Mouse (Mus musculus) cerebellum, postnatal 10 days (tissue): Measurements from ENCODE around the gene Nt5c.
"Not testable (repeated sequence)": the region's sequence is repeated elsewhere in the genome, so short reads cannot be mapped to it uniquely, and the experiment has no call there.

Experiments
- DNase-seq, 2 experiments: peaks; one replicate each; pipeline ENCODE4 v3.0.0; 2021; ENCODE audit warnings: mixed read lengths in 2 of 2

Nt5c gene

GRCm38 (mm10) chr11:115491356-115492083 lies at the start of gene Nt5c:
TSS of gene Nt5c (minus strand) at chr11:115491862.
- DNase-seq, result peak; percentile 90 to 92

DNA sequence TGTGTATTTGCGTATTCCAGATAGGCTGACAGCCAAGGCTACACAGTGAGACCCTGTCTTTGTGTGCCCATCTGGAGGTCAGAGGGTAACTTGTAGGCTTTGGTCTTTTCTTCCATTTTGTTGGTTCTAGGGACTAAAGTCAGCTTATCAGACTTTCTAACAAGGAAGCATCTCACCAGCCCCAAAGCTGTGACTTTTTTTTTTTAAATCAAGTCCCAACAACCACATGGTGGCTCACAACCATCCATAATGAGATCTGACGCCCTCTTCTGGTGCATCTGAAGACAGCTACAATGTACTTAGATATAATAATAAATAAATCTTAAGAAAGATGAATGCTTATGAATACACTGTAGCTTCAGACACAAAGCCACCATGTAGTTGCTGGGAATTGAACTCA lies 46.4 kb upstream of the Nt5c start:
- DNase-seq, result no peak

DNA sequence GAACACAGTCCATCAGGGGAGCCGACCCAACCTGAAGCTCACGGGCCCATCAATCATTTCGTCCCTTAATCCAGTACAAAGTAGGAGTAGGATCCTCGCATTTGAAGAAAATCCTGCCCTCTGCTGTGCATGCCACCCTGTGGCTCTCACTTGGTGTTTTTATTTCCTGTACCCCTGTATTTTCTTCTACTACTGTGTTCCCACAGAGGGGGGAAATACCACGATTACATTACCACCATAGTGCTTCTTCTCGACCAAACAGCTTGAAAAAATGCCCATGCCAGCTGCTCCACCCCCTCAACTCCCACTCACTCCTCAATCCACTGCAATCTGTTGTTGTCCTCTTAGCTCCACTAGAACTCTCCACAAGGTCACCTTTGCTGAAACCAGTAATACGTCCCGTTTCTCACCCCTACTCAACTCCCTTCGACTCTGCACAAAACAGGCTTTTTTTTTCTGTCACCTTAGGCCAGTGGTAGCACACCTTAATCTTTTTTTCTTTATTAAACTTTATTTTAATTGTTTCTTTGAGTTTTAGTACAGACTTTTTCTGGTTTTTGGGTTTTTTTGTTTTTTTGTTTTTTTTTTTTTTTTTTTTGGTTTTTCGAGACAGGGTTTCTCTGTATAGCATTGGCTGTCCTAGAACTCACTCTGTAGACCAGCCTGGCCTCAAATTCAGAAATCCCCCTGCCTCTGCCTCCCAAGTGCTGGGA lies 45.4 kb upstream of the Nt5c start:
- peak; percentile 35 to 49 for DNase-seq

- peak; percentile 99 to 100 for DNase-seq
These were observed 44.5 kb upstream of the Nt5c start, which contains the start of gene Sumo2 for GRCm38 (mm10) chr11:115536038-115536681. TSS of gene Sumo2 (minus strand) at chr11:115536276.

DNA sequence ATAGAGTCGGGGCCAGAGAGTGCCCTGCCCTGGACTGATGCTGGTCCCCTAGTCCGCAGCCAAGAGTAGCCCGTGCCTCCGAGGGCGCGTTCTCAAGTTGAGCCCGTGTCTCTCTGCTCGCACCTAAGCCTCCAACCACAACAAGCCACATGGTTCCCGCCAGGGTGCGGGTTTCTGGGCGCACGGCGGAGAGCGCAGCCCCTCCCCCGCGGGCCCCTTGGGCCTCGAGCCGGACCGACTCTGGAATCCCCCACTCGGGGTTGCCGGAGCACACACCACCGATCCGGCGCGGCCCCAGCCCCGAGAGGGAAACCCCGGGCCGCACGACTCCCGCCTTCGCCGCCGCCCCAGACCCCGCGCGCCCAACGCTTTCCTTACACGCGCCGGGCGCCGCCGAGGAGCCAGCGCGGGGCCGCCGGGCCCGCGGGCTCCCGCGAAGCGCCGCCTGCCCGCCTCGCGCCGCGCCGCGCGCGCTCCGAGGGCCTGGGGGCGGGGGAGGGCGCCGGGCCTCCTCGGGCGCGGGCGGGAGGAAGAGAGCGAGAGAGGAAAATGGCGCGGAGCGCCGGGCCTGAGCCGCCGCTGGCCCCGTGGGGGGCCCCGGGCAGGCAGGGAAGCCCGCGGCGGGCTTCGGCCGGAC lies 43.9 kb upstream of the Nt5c start:
- peak; percentile 81 to 82 for DNase-seq

GRCm38 (mm10) chr11:115534759-115535371 lies 43.2 kb upstream of the Nt5c start:
- DNase-seq, result no peak

GRCm38 (mm10) chr11:115526446-115526845 lies 34.8 kb upstream of the Nt5c start:
- DNase-seq, result not testable (repeated sequence)

DNA sequence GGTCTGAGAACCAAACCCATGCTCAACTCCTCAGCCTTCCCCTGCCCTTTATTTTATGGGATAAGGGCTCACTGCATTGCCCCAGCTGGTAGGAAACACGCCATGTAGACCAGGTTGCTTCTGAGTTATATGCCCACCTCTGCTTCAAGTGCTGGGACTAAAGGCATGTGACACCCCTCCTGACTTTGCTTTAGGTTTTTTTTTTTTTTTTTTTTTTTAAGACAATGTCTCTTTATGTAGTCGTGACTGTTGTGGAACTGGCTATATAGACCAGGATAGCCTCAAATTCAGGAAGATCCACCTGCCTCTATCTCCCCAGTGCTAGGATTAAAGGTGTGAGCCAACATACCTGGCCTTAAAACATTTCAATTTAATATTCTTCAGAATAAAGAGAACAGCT lies 31.0 kb upstream of the Nt5c start:
- no peak for DNase-seq

DNA sequence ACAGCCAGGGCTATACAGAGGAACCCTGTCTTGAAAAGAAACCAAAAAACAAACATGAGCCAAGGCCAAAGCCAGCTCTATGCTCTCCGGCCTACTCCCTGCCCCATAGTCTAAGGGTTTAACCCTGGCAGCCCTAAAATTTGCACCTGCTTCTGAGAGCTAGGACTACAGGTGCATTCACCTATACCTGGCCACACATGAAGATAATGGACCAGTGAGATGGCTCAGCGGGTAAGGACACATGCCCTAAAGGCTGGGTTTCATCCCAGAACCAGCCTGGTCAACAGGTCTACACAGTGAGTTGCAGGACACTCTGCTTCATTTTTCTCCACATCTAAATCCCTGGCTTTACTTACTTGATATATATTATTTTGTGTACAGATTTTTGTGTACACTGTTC lies 30.6 kb upstream of the Nt5c start:
- DNase-seq, result no peak

- no peak for DNase-seq
These were observed 29.4 kb upstream of the Nt5c start for GRCm38 (mm10) chr11:115521080-115521479.

DNA sequence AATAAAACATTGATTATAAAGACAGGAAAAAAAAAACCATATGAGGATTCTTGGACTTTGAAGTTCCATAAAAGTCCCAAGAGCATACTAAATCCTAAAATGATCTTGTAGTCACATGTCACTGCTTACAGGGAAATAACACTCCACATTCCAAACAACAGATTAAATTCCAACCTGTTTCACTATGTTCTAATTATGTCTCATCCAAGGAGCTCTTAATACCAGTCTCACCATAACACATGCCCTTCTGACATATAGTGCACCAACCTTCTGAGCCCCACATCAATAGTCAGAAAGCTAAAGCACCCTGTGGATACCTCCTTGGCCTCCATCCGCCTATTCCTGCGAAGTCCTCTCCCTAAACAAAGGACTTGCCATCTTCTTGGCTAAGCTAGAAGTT lies 28.6 kb upstream of the Nt5c start:
- no peak for DNase-seq

DNA sequence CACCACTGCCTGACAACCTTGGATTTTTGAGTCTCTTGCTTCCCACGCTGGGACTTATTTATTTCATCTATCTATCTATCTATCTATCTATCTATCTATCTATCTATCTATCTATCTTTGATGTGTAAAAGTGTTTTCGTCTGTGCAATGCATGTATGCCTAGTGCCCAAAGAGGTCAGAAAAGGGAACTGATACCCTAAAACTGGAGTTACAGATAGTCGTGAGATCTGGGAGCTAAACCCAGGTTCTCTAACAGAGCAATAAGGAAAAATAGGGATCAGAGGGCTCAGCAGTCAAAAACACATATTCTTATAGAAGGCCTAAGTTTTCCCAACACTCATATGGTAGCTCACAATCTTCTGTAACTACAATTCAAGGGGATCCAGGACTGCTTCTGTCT lies 27.9 kb upstream of the Nt5c start:
- DNase-seq, result no peak

GRCm38 (mm10) chr11:115518693-115519092 lies 27.0 kb upstream of the Nt5c start:
- peak; percentile 36 to 42 for DNase-seq

- DNase-seq, result no peak
These were observed 25.3 kb upstream of the Nt5c start for GRCm38 (mm10) chr11:115516942-115517341.

DNA sequence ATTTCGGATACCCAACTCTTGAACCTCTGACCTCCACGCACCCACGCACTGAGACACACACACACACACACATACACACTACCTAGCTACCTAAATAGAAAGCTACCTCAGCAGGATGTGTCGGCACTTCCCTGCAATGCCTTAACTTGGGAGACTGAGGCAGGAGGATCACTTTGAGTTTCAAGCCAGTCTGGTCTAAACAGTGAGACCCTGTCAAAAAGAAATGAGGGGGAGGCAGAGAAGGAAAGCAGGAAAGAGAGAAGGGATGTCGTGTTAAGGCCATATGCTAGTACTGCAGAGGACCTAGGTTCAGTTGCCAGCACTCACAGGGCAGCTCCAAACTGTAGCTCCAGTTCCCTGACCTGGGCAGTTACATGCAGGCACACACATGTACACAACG lies 23.4 kb upstream of the Nt5c start:
- no peak for DNase-seq

GRCm38 (mm10) chr11:115514238-115514663 lies 22.6 kb upstream of the Nt5c start, which contains the start of gene Jpt1:
TSS of gene Jpt1 (minus strand) at chr11:115514387.
- peak; percentile 98 for DNase-seq

DNA sequence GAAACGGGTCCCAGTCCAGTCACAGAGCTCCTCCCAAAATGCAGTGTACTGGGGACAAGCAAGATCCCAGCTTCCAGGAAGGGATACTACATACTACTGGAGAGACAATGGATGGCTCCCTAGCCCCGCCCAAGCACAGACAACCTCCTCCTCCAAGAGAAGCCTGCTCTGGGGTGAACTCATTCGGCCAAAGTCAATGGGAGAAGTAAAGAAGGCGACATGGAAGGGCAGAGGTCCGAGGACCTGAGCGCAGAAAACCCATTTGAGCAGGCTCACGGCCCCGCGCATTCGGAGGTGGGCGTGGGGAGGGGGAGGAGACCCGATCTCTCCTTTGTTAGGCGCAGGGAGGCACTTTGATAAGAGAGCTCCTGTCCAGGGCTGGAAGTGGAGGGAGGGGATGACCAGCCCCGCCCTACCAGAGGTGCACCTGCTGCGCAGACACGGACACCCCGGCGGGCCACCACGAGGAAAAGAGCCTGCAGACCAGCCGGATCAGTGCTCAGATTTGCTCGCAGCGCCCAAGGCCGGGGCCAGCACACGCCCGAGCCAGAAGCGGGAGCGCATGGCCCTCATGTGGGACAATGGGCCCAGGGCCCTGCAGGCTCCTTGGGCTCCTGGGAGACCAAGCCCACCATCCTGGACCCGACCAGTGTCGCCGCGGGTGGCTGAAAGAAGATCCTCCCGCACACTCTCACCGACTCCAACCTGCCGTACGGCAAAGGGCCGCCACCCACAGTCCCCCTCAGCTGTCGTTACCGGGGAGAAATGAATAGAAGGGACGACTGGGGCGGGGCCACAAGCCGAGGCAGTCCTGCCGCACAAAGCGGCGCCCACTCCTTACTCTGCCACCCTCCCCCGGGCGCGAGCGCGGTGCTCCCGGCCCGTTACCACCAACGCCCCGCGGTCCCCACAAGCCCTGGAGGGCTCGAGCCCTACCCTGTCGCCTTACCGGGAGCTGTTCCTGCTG lies 21.9 kb upstream of the Nt5c start:
- DNase-seq, result peak; percentile 73 to 76

GRCm38 (mm10) chr11:115512407-115513183 lies 20.9 kb upstream of the Nt5c start:
- DNase-seq, result peak in 1 of 2 experiments; percentile 36

GRCm38 (mm10) chr11:115512004-115512403 lies 20.3 kb upstream of the Nt5c start:
- peak in 1 of 2 experiments; percentile 41 for DNase-seq

DNA sequence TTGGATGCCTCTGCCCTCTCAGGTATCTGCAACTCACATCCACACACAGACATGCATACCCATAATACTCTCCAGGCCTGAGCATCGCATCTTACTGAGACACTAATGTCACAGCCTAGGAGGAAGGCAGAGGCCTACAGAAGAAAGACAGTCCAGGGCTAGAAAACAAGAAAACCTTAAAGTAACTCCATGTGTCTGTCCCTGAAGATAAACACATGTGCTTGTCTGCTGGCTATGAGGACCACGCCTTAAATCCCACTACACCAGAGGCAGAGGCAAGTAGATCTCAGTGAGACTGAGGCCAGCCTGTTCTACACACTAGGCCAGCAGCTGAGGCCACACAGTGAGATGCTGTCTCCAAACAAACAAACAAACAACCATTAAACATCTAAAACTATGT lies 19.5 kb upstream of the Nt5c start:
- no peak for DNase-seq

DNA sequence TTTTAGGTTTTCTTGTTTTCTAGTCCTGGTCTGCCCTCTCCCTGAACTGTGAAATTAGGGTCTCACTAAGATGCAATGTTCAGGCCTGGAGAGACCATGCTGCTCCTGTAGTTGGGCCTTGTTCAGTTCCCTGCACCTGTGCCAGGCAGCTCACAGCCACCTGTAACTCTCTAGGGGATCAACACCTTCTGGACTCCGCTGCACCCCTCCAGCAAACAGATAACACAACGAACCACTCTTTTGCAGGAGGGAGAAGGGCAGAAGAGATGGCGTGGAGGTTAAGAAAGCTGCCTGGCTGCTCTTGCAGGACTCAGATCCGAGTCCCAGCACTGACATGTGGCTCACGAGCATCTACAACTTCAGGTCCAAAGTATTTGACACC lies 18.8 kb upstream of the Nt5c start:
- DNase-seq, result no peak
